Mouse (Mus musculus) E14TG2a.4 (cell line): Measurements from ENCODE around the gene Cdc26.

Experiments used
- CTCF ChIP-seq: conservative IDR thresholded peaks from 2 replicates; pipeline ENCODE4 v1.5.1; 2014; ENCODE audit warnings: low read length
- NANOG ChIP-seq: IDR thresholded peaks from 2 replicates; pipeline ENCODE4 v1.6.1; 2014; ENCODE audit warnings: borderline replicate concordance, low read length, mixed read lengths
- POU5F1 ChIP-seq: IDR thresholded peaks from 2 replicates; pipeline ENCODE4 v1.6.1; 2014; ENCODE audit warnings: low read length, borderline replicate concordance

DNA sequence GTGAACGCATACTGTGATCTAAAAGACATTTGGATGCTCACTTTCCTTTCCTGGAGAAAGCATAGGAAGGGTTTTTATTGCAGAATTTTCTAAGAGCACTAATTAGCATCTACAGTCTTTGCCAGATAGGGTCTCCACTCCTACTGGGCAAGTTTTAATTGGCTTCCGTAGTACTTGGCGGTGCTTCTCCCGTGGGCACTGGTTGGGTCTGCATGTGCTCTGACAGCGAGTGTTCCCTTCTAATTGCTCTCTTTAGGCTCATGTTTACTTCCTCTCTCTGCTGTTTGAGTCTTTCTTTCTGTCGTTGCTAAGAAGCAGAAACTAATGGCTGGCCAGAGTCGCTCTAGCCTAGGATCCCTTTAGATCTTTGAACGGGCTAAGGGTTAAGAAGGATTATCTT is 10.0 kb upstream of the Cdc26 start:
- TF ChIP-seq CTCF (no peak), NANOG (no peak), POU5F1 (no peak)
